Mouse (Mus musculus): ENCODE measurements around the gene Ankrd23. TPM values are rescaled to one million over a fixed set of nuclear protein-coding genes. Genes with fewer than 3 reads are reported as not detected.

Ankrd23 gene
- polyA plus RNA-seq, 1 experiment from 2014 or later = 12.7 TPM

- Histone ChIP-seq H3K9me3 (no peaks in the 10 kb centered on the region), H3K27me3 (replicated peaks) (no peaks in the 10 kb centered on the region), H3K36me3 (peaks cover 20% of the 10 kb centered on the region), H3K9ac (no peak within 1 kb of the TSS), H3K4me3 (replicated peaks) (no peak within 1 kb of the TSS), H3K27ac (0 out of 2 replicates have a peak within 1 kb of the TSS, but pooled peaks have one; percentile 36), H3K4me1 (replicated peaks) (0 out of 2 replicates have a peak, but pooled peaks cover 3% of the 10 kb centered on the region), H3K4me2 (replicated peaks) (no peak within 1 kb of the TSS)
- 43% methylated on average over 9 of the region's 9 CpGs for WGBS
- peak; percentile 78 for ATAC-seq
Measured at GRCm38 (mm10) chr1:36539186-36539585, 2.5 kb upstream of the Ankrd23 start, which contains the start of gene Gm42417. TSS of gene Gm42417 (minus strand) at chr1:36539429.

DNA sequence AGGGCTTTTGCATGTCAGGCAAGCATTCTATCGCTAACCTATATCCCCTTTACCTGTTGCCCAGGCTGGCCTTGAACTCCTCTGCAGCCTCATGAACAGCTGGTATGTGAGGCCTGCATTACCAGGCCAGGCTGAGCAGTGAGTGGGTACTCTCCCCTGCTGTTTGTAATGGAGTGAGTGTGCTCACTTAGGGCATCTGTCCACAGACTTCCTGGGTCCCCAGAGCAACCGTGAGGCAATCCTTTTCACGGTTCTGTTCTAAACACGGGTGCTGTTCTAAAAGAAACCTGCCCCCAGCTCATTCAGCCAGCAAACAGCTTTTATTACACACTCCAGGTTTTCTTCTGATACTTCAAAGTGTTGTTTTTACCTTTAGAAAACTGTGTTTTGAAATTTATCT lies 2.0 kb upstream of the Ankrd23 start:
- Histone ChIP-seq H3K27ac (no peak overlapping the region), H3K27me3 (replicated peaks) (no peaks in the 10 kb centered on the region), H3K4me2 (replicated peaks) (no peak overlapping the region), H3K4me1 (replicated peaks) (0 out of 2 replicates have a peak, but pooled peaks cover 3% of the 10 kb centered on the region), H3K36me3 (peaks cover 20% of the 10 kb centered on the region), H3K9ac (no peak overlapping the region), H3K9me3 (no peaks in the 10 kb centered on the region), H3K4me3 (replicated peaks) (no peak overlapping the region)
- no peak for ATAC-seq
- 75% methylated on average over 4 of the region's 4 CpGs for WGBS

DNA sequence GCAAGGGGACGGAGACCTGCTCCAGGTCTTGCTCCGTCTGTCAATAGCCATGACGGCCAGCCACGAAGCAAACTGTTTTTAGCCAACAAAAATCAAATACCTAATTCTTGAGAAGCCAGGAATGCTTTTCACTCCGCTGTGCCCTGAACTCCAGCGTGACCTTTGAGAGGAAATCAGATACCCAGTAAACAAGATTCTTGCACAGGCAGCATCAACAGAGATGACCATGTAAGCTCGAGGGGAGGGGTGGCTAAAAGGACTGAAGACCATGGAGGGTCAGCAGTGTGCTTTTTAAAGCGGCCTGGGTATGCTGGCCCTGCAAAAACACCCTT lies 320 bp downstream of the Ankrd23 start:
- Histone ChIP-seq H3K4me2 (replicated peaks) (no peak overlapping the region), H3K4me3 (replicated peaks) (no peak overlapping the region), H3K36me3 (peaks cover 14% of the 10 kb centered on the region; the same call in 1 of the 2 replicates), H3K27ac (no peak overlapping the region), H3K9ac (no peak overlapping the region), H3K4me1 (replicated peaks) (0 out of 2 replicates have a peak, but pooled peaks cover 3% of the 10 kb centered on the region), H3K9me3 (no peaks in the 10 kb centered on the region), H3K27me3 (replicated peaks) (no peaks in the 10 kb centered on the region)
- 60% methylated on average over 8 of the region's 8 CpGs for WGBS
- no peak for ATAC-seq

- ATAC-seq = no peak
- H3K4me1 ChIP-seq (replicated peaks) = 0 out of 2 replicates have a peak, but pooled peaks cover 3% of the 10 kb centered on the region
- H3K36me3 ChIP-seq = peaks cover 12% of the 10 kb centered on the region; the same call in 1 of the 2 replicates
- no peak overlapping the region for H3K4me3 ChIP-seq (replicated peaks)
- WGBS = 81% methylated on average over 11 of the region's 11 CpGs
- H3K27me3 ChIP-seq (replicated peaks) = no peaks in the 10 kb centered on the region
- no peaks in the 10 kb centered on the region for H3K9me3 ChIP-seq
- no peak overlapping the region for H3K9ac ChIP-seq
- no peak overlapping the region for H3K27ac ChIP-seq
- no peak overlapping the region for H3K4me2 ChIP-seq (replicated peaks)
Measured at GRCm38 (mm10) chr1:36535477-36536396, 946 bp downstream of the Ankrd23 start.

- Histone ChIP-seq H3K27me3 (replicated peaks) (no peaks in the 10 kb centered on the region), H3K27ac (no peak overlapping the region), H3K36me3 (peaks cover 9% of the 10 kb centered on the region; the same call in 1 of the 2 replicates), H3K9me3 (no peaks in the 10 kb centered on the region), H3K4me2 (replicated peaks) (no peak overlapping the region), H3K4me1 (replicated peaks) (0 out of 2 replicates have a peak, but pooled peaks cover 3% of the 10 kb centered on the region), H3K9ac (no peak overlapping the region), H3K4me3 (replicated peaks) (no peak overlapping the region)
- peak; percentile 32; the same call in 1 of the 2 replicates for ATAC-seq
- 69% methylated on average over 6 of the region's 6 CpGs for WGBS
Measured at GRCm38 (mm10) chr1:36534595-36535058, 2.1 kb downstream of the Ankrd23 start.

- H3K27me3 ChIP-seq (replicated peaks) = no peaks in the 10 kb centered on the region
- H3K9ac ChIP-seq = no peak overlapping the region
- WGBS = 80% methylated on average over 6 of the region's 6 CpGs
- 0 out of 2 replicates have a peak, but pooled peaks cover 3% of the 10 kb centered on the region for H3K36me3 ChIP-seq
- no peak overlapping the region for H3K4me2 ChIP-seq (replicated peaks)
- H3K4me1 ChIP-seq (replicated peaks) = 0 out of 2 replicates have a peak, but pooled peaks cover 3% of the 10 kb centered on the region
- H3K9me3 ChIP-seq = no peaks in the 10 kb centered on the region
- H3K4me3 ChIP-seq (replicated peaks) = no peak overlapping the region
- no peak for ATAC-seq
- no peak overlapping the region for H3K27ac ChIP-seq
Measured at GRCm38 (mm10) chr1:36533546-36533945, 3.1 kb downstream of the Ankrd23 start.

GRCm38 (mm10) chr1:36531461-36531860 lies 5.2 kb downstream of the Ankrd23 start:
- WGBS = 85% methylated on average over 12 of the region's 12 CpGs
- H3K27me3 ChIP-seq (replicated peaks) = no peaks in the 10 kb centered on the region
- H3K9ac ChIP-seq = no peak overlapping the region
- no peak overlapping the region for H3K27ac ChIP-seq
- H3K4me1 ChIP-seq (replicated peaks) = 0 out of 2 replicates have a peak, but pooled peaks cover 3% of the 10 kb centered on the region
- H3K36me3 ChIP-seq = peaks cover 5% of the 10 kb centered on the region; the same call in 1 of the 2 replicates
- H3K4me2 ChIP-seq (replicated peaks) = no peak overlapping the region
- no peaks in the 10 kb centered on the region for H3K9me3 ChIP-seq
- no peak overlapping the region for H3K4me3 ChIP-seq (replicated peaks)
- ATAC-seq = no peak

GRCm38 (mm10) chr1:36530962-36531361 lies 5.7 kb downstream of the Ankrd23 start:
- 93% methylated on average over 7 of the region's 7 CpGs for WGBS
- Histone ChIP-seq H3K9me3 (no peaks in the 10 kb centered on the region), H3K4me2 (replicated peaks) (no peak overlapping the region), H3K36me3 (peaks cover 6% of the 10 kb centered on the region; the same call in 1 of the 2 replicates), H3K4me1 (replicated peaks) (0 out of 2 replicates have a peak, but pooled peaks cover 3% of the 10 kb centered on the region), H3K27ac (no peak overlapping the region), H3K27me3 (replicated peaks) (no peaks in the 10 kb centered on the region), H3K4me3 (replicated peaks) (no peak overlapping the region), H3K9ac (no peak overlapping the region)
- no peak for ATAC-seq

- Histone ChIP-seq H3K27ac (no peak overlapping the region), H3K9ac (no peak overlapping the region), H3K4me3 (replicated peaks) (no peak overlapping the region), H3K4me1 (replicated peaks) (0 out of 2 replicates have a peak, but pooled peaks cover 3% of the 10 kb centered on the region), H3K36me3 (peaks cover 6% of the 10 kb centered on the region), H3K9me3 (no peaks in the 10 kb centered on the region), H3K27me3 (replicated peaks) (no peaks in the 10 kb centered on the region), H3K4me2 (replicated peaks) (no peak overlapping the region)
- ATAC-seq = no peak
- WGBS = 70% methylated on average over 8 of the region's 8 CpGs
Measured at GRCm38 (mm10) chr1:36530485-36530884, 6.2 kb downstream of the Ankrd23 start.

DNA sequence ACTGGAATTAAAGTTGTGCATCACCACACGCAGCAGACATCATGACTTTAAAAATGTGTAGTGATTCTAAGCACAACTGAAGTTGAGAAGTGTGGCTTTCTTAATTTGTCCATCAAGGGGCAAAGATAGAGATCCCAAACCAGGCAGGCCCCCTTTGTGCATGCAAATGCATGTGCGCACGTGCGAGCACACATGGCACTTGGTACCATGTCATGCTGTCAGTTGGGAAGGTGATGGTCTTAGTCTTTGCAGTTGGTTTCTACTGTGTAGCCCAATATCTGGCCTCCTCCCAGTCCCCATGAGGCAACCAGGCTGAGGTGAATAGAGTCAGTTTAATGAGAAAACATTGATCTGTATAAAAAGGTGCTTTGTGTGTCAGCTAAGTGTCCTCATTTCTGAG lies 6.8 kb downstream of the Ankrd23 start:
- H3K27me3 ChIP-seq (replicated peaks) = no peaks in the 10 kb centered on the region
- H3K9ac ChIP-seq = no peak overlapping the region
- H3K36me3 ChIP-seq = peaks cover 10% of the 10 kb centered on the region
- H3K4me2 ChIP-seq (replicated peaks) = no peak overlapping the region
- H3K27ac ChIP-seq = no peak overlapping the region
- no peak overlapping the region for H3K4me3 ChIP-seq (replicated peaks)
- 0 out of 2 replicates have a peak, but pooled peaks cover 2% of the 10 kb centered on the region for H3K4me1 ChIP-seq (replicated peaks)
- ATAC-seq = no peak
- WGBS = 93% methylated on average over 4 of the region's 4 CpGs
- H3K9me3 ChIP-seq = no peaks in the 10 kb centered on the region

DNA sequence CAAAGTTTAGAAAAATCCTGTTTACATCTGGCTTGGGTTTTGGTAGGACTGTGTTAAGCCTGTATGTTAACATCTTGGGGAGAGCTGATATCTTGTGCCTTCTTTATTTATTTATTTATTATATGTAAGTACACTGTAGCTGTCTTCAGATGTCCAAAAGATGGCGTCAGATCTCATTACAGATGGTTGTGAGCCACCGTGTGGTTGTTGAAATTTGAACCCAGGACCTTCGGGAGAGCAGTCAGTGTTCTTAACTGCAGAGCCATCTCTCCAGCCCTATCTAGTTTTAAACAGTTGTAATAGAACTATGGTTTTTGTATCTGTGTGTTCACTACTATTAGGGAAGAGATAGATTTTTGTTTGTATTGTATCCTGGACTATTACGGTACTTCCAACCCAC lies 7.4 kb downstream of the Ankrd23 start:
- WGBS = 87% methylated on average over 4 of the region's 4 CpGs
- no peak overlapping the region for H3K27ac ChIP-seq

GRCm38 (mm10) chr1:36528351-36528750 lies 8.3 kb downstream of the Ankrd23 start:
- no peak overlapping the region for H3K9ac ChIP-seq
- H3K36me3 ChIP-seq = peaks cover 12% of the 10 kb centered on the region
- H3K4me2 ChIP-seq (replicated peaks) = no peak overlapping the region
- H3K9me3 ChIP-seq = no peaks in the 10 kb centered on the region
- 31% methylated on average over 1 of the region's 1 CpGs for WGBS
- no peaks in the 10 kb centered on the region for H3K27me3 ChIP-seq (replicated peaks)
- ATAC-seq = no peak
- 0 out of 2 replicates have a peak, but pooled peaks cover 5% of the 10 kb centered on the region for H3K4me1 ChIP-seq (replicated peaks)
- no peak overlapping the region for H3K27ac ChIP-seq
- no peak overlapping the region for H3K4me3 ChIP-seq (replicated peaks)

More for the DNA sequence above, 7.4 kb downstream of the Ankrd23 start:
- Histone ChIP-seq H3K9me3 (no peaks in the 10 kb centered on the region), H3K4me1 (replicated peaks) (no peaks in the 10 kb centered on the region), H3K4me3 (replicated peaks) (no peak overlapping the region), H3K27me3 (replicated peaks) (no peaks in the 10 kb centered on the region), H3K36me3 (peaks cover 12% of the 10 kb centered on the region), H3K4me2 (replicated peaks) (no peak overlapping the region), H3K9ac (no peak overlapping the region)
- no peak for ATAC-seq

Measured in intestine, embryonic 15.5 days (tissue).